Mouse (Mus musculus) lung, embryonic 14.5 days (tissue): ENCODE results near the gene Adnp. TPM values are rescaled to one million over a fixed set of nuclear protein-coding genes. Genes with fewer than 3 reads are reported as not detected.

Experiments used
- ATAC-seq: fragments of 200-750 bp; cut with Nextera tagmentation; 2 replicates; pipeline ENCODE4 v1.8.0; 2017; ENCODE audit warnings: mild to moderate bottlenecking, moderate TSS enrichment, moderate library complexity; ENCODE audit not compliant: insufficient read depth
- DNase-seq: peaks from one replicate; pipeline ENCODE4 v3.0.0-alpha.2; 2015
- H3K27ac ChIP-seq: fragments of 300-500 bp; sonication (generic); 2 replicates; pipeline ENCODE4 v1.5.1; 2014; ENCODE audit warnings: low read depth, mild to moderate bottlenecking, moderate library complexity
- H3K27me3 ChIP-seq: fragments of 300-500 bp; sonication (generic); 2 replicates; pipeline ENCODE4 v1.6.1; 2014; ENCODE audit warnings: low read length, control low read depth; ENCODE audit not compliant: insufficient read depth
- H3K36me3 ChIP-seq: fragments of 300-500 bp; sonication (generic); 2 replicates; pipeline ENCODE4 v1.6.1; 2014; ENCODE audit warnings: control low read depth; ENCODE audit not compliant: insufficient read depth
- H3K4me1 ChIP-seq: fragments of 300-500 bp; sonication (generic); 2 replicates; pipeline ENCODE4 v1.6.1; 2014; ENCODE audit warnings: antibody characterized with exemption, control low read depth; ENCODE audit not compliant: insufficient read depth
- H3K4me2 ChIP-seq: fragments of 300-500 bp; sonication (generic); 2 replicates; pipeline ENCODE4 v1.6.1; 2014; ENCODE audit warnings: mild to moderate bottlenecking
- H3K4me3 ChIP-seq: fragments of 300-500 bp; sonication (generic); 2 replicates; pipeline ENCODE4 v1.5.1; 2014; ENCODE audit warnings: low read depth, low read length
- H3K9ac ChIP-seq: fragments of 300-500 bp; sonication (generic); 2 replicates; pipeline ENCODE4 v1.6.1; 2014
- H3K9me3 ChIP-seq: fragments of 300-500 bp; sonication (generic); 2 replicates; pipeline ENCODE4 v1.6.1; 2016; ENCODE audit warnings: low read depth, low read length, control low read depth
- CTCF ChIP-seq: IDR thresholded peaks from 2 replicates; pipeline ENCODE4 v1.5.1; 2016; ENCODE audit warnings: antibody characterized with exemption, low read depth
- WGBS: fragments of 180-500 bp; shearing (Covaris S2); extraction: QIAGEN DNeasy Blood & Tissue Kit; methylation state at CpG from one replicate; pipeline ENCODE4 v1.1.7; 2014; 5-methylcytosine and 5-hydroxymethylcytosine counted together
- polyA plus RNA-seq: library from polyadenylated mRNA; unstranded; fragments of >200 nt; fragmentation: Nextera tagmentation; extraction: Ambion mirVana; gene quantifications from 2 replicates; pipeline ENCODE4 v1.2.1, GENCODE M21; 2014

Gene Adnp
- polyA plus RNA-seq, 1 experiment from 2014 or later, result 16.2 TPM

DNA sequence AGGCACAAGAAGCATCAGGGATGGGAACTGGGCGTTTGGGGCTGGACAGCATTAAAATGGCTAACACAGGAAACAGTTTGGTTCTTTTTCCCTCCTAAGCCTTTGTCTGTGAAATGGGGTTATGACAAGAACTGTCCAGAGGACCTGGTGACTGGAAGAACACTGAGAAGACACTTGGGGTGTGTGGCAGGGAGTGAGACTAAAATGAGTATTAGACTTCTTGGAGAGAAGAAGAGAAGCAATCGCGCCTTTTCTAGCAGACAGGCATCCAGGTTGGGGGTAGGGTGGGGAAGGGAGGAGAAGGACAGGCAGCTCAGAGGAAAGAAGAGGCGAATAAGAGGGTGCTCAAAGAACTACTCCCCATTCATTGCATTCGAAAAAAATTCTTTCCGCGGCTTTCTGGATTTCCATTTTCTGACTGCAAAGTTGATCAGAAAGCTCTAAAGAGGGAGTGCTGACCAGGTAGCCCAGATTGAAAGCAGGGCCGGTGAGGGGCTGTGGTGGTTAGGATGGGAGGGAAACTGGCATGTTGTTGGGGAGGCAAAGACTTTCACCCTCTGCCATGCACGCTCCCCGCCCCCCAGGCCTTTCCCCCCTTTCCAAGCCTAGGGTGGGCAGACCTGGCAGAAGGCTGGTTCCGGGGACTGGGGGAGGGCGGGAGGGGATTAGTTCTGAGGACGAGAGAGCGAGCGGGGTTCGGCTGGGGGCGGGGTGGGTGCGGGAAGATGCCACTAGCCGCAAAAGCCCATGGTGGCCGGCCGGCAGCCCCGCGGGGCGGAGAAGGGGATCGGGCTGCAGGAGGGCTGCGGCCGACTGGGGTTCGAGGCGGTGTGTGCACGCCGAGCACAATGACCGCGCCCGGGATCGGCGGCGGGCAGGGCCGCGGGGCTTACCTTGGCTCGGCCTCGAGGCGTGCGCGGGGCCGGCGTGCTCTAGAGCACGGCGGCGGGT lies 956 bp downstream of the Adnp start:
- no peak for TF ChIP-seq CTCF
- Histone ChIP-seq H3K9me3 (no peaks in the 10 kb centered on the region), H3K27ac (peak overlapping the region; percentile 99), H3K4me2 (peak overlapping the region; percentile 82), H3K36me3 (peaks cover 52% of the 10 kb centered on the region), H3K27me3 (no peaks in the 10 kb centered on the region), H3K9ac (peak overlapping the region; percentile 100), H3K4me1 (peaks cover 8% of the 10 kb centered on the region; the same call in 1 of the 2 replicates), H3K4me3 (peak overlapping the region; percentile 98)
- ATAC-seq, result peak; percentile 10; the same call in 1 of the 2 replicates
- under 1% methylated on average over 48 of the region's 49 CpGs for WGBS
- no peak for DNase-seq

DNA sequence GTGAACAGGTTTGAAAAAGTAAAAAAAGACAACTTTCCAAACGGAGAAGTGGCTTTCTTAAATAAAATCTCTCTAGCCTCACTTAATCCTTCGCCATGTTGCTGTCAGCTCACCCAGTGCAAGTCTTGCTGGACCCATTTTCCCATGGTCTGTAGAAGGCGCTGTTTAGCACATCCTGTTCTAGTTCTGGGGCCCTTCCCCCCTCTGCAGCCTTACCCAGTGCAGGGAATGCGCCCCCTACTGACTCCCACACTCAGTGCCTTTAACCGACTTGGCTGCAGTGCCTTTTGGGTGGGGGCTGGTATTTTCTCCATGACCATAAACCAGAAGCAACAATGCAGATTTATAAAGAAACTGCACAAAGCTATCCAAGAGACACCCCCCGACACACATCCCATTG lies 1.6 kb downstream of the Adnp start:
- Histone ChIP-seq H3K4me1 (peaks cover 8% of the 10 kb centered on the region; the same call in 1 of the 2 replicates), H3K9ac (peak overlapping the region; percentile 100), H3K9me3 (no peaks in the 10 kb centered on the region), H3K4me3 (peak overlapping the region; percentile 98), H3K4me2 (peak overlapping the region; percentile 82), H3K36me3 (peaks cover 47% of the 10 kb centered on the region), H3K27ac (peak overlapping the region; percentile 99; the same call in 1 of the 2 replicates), H3K27me3 (no peaks in the 10 kb centered on the region)
- WGBS, result 3% methylated on average over 6 of the region's 6 CpGs
- ATAC-seq (peak; percentile 25), DNase-seq (peak; percentile 96)
- TF ChIP-seq CTCF, result peak; percentile 99

DNA sequence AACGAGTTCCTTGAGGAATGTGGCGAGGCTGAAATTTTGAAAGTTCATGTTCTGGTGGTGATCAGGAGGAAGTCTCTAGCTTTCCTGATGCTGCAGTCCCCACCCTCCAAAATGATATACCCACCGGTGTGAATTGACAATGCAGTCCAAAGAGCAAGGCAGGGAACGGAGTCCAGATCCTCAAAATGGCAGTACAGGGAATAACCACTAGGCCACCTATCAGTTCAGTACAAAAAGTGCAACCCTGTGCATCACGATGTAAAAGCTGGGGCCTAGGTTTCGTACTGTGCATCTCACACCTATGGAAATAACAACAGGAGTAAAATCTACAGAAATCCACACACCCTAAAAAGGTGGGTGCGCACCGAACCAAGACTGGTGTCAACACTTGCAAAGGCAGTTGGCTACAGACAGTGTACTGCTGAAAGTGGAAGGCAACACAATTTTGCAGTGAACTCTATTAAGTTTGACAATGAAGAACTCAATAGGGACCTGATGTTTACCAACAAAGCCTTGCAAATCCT lies 2.4 kb downstream of the Adnp start:
- no peaks in the 10 kb centered on the region for H3K27me3 ChIP-seq
- 73% methylated on average over 8 of the region's 8 CpGs for WGBS
- peak; percentile 36 for TF ChIP-seq CTCF
- peaks cover 8% of the 10 kb centered on the region for H3K4me1 ChIP-seq
- peak overlapping the region; percentile 82 for H3K4me2 ChIP-seq
- H3K36me3 ChIP-seq, result peaks cover 42% of the 10 kb centered on the region
- no peak for DNase-seq
- H3K9ac ChIP-seq, result peak overlapping the region; percentile 100; the same call in 1 of the 2 replicates
- peak overlapping the region; percentile 98 for H3K4me3 ChIP-seq
- H3K9me3 ChIP-seq, result no peaks in the 10 kb centered on the region
- no peak overlapping the region for H3K27ac ChIP-seq
- no peak for ATAC-seq

DNA sequence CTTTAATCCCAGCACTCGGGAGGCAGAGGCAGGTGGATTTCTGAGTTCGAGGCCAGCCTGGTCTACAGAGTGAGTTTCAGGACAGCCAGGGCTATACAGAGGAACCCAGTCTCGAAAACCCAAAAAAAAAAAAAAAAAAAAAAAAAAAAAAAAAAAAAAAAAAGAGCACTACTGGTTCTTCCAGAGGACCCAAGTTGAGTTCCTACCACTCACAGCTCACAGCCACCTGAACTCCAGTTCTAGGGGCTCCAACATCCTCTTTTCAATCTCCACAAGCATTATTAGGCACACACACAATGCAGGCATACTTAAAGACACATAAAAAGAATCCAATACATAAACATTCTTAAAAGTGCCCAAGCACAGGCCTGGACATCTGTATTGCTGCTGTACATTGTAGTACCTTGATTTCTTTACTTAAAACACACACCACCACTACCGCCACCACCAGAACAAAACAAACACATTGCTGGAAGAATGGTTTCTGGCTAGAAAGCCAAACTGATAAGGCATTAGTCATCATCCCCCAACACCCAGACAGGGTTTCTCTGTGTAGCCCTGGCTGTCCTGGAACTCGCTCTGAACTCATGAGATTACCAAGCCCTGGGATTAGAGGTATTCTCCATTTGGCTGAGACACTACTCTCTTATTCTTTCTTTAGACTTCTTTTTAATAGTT lies 6.8 kb downstream of the Adnp start:
- H3K9ac ChIP-seq, result no peak overlapping the region
- peaks cover 61% of the 10 kb centered on the region for H3K36me3 ChIP-seq
- peaks cover 10% of the 10 kb centered on the region; the same call in 1 of the 2 replicates for H3K4me1 ChIP-seq
- no peak overlapping the region for H3K4me3 ChIP-seq
- no peak overlapping the region for H3K4me2 ChIP-seq
- DNase-seq, result no peak
- H3K27me3 ChIP-seq, result no peaks in the 10 kb centered on the region
- no peak for ATAC-seq
- no peak for TF ChIP-seq CTCF
- no peak overlapping the region for H3K27ac ChIP-seq
- H3K9me3 ChIP-seq, result no peaks in the 10 kb centered on the region
- 66% methylated on average over 4 of the region's 5 CpGs for WGBS

DNA sequence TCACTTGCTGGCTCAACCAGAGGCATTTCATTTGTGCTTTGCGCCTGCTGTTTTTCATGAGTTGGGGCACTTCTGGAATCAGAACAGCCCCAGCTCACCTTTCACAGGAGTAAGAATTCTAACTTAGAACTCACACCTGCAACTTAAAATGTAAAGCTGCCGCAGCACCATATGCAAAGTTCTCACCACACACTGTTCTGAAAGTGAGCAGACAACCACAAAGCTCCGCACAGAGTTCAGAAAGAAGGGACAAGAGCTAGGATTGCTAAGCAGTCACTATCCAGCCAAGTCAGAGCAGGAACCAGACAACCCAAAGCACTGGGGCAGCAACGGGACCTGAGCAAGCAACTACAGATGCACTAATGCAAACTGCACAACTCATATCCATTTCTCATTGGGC lies 7.4 kb downstream of the Adnp start:
- no peak for TF ChIP-seq CTCF
- Histone ChIP-seq H3K36me3 (peaks cover 58% of the 10 kb centered on the region), H3K27me3 (no peaks in the 10 kb centered on the region), H3K4me3 (no peak overlapping the region), H3K9ac (no peak overlapping the region), H3K4me1 (peaks cover 6% of the 10 kb centered on the region; the same call in 1 of the 2 replicates), H3K27ac (no peak overlapping the region), H3K9me3 (no peaks in the 10 kb centered on the region), H3K4me2 (peak overlapping the region; percentile 25; the same call in 1 of the 2 replicates)
- ATAC-seq (no peak), DNase-seq (no peak)
- 86% methylated on average over 4 of the region's 4 CpGs for WGBS

DNA sequence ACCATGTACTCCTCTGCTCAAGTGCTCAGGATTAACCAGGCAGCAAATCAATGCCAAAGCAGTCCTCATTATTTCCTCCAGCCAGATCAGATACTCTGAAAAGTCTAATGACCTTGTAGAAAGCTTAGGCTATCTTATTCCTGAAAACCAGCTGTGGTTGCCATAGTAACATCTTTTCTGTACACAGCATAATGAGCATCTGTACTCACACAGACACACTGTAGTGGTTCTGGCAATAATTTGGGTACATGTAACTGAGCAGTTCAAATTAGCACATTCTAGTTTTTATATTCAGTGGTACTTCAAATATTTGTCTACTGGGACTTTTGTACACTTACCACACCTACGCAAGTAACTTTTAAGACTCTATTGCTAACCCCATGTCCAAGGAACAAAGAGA lies 8.5 kb downstream of the Adnp start:
- Histone ChIP-seq H3K36me3 (peaks cover 55% of the 10 kb centered on the region), H3K27ac (no peak overlapping the region), H3K4me1 (peaks cover 6% of the 10 kb centered on the region; the same call in 1 of the 2 replicates), H3K4me2 (no peak overlapping the region; the same call in 1 of the 2 replicates), H3K9ac (no peak overlapping the region), H3K9me3 (no peaks in the 10 kb centered on the region), H3K4me3 (no peak overlapping the region), H3K27me3 (no peaks in the 10 kb centered on the region)
- DNase-seq (no peak), ATAC-seq (no peak)
- TF ChIP-seq CTCF, result no peak
- 73% methylated on average over 1 of the region's 1 CpGs for WGBS

DNA sequence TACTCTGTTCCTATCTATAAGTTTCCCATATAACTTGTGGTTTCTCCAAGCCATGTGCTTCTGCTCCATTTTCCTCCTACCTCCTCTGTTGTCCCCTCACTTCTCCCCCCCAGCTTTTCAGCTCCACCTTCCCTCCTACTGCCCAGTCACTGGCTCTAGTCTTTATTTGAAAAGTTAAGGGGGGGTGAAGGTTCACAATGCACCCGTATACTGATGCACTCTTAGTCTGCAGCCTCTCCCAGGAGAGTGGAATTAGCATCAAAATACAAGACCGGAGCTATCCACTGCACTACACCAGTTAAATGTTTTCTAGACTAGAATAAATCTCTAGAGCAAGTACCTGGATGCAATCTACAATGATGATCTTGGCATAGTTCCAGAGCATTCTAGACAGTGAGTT lies 11.2 kb downstream of the Adnp start:
- H3K9me3 ChIP-seq, result no peaks in the 10 kb centered on the region
- no peak overlapping the region for H3K4me2 ChIP-seq
- no peak overlapping the region for H3K4me3 ChIP-seq
- H3K4me1 ChIP-seq, result peaks cover 6% of the 10 kb centered on the region; the same call in 1 of the 2 replicates
- H3K36me3 ChIP-seq, result peaks cover 54% of the 10 kb centered on the region
- ATAC-seq (no peak), DNase-seq (no peak)
- H3K9ac ChIP-seq, result no peak overlapping the region
- no peaks in the 10 kb centered on the region for H3K27me3 ChIP-seq
- no peak overlapping the region for H3K27ac ChIP-seq
- TF ChIP-seq CTCF, result no peak
- WGBS, result 56% methylated on average over 2 of the region's 2 CpGs
